Mouse (Mus musculus) CD4-positive, CD25-positive, alpha-beta regulatory T cell, adult 9 weeks (primary cell): ENCODE data around the gene Elof1. TPM values are rescaled to one million over a fixed set of nuclear protein-coding genes. Genes with fewer than 3 reads are reported as not detected.

Experiments
- polyA plus RNA-seq: library from polyadenylated mRNA; unstranded; fragments of 100-300 nt; shearing (Covaris generic); gene quantifications from one replicate; pipeline ENCODE4 v1.2.1, GENCODE M21; 2017

The Elof1 gene
- polyA plus RNA-seq = 103 TPM

GRCm38 (mm10) chr9:22116740-22117426, at the start of gene Elof1:
TSS of gene Elof1 (minus strand) at chr9:22117172.

GRCm38 (mm10) chr9:22156497-22157245, 39.7 kb upstream of the Elof1 start, which contains the start of gene Pigyl:
TSS of gene Pigyl (plus strand) at chr9:22156846.

DNA sequence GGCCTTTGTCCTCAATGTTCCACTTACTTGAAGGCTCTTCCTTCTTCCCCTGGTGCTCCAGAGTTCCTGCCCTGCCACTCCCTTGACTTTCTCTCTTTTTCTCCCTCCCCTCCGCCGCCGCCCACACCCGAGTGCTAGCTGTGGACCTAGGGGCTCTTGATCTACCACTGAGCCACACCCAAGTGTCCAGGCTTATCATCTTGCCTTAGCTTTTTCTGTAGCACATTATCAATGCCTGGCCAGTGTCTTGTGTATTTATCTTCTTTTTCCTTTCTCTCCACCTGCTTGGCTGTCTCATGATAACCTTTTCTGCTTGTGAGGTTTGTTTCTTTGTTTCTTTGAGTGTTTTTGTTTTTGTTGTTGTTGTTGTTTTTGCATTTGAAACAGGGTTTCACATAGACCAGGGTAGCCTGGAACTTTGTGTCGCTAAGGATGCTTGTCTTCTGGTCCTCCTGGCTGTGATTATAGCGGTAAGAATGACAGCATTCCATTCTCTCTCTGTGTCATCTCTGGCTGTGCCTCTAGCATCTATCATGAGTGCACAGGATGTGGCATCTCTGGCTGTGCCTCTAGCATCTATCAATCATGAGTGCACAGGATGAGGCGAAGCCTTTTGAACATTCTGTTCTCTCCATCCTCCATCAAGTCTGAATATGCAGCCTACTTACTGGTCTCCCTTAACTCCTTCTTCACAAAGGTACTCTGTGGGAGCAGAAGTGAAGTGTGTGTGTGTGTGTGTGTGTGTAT, 18.8 kb upstream of the Elof1 start, which contains the start of gene Acp5:
TSS of gene Acp5 (minus strand) at position 68 of the 747 bp plus-strand sequence.

GRCm38 (mm10) chr9:22098993-22099696, 17.8 kb downstream of the Elof1 start, which contains the start of gene Cnn1:
TSS of gene Cnn1 (plus strand) at chr9:22099216.

GRCm38 (mm10) chr9:22085022-22085834, 31.7 kb downstream of the Elof1 start, which contains the start of gene Ecsit:
TSS of gene Ecsit (minus strand) at chr9:22085438.

DNA sequence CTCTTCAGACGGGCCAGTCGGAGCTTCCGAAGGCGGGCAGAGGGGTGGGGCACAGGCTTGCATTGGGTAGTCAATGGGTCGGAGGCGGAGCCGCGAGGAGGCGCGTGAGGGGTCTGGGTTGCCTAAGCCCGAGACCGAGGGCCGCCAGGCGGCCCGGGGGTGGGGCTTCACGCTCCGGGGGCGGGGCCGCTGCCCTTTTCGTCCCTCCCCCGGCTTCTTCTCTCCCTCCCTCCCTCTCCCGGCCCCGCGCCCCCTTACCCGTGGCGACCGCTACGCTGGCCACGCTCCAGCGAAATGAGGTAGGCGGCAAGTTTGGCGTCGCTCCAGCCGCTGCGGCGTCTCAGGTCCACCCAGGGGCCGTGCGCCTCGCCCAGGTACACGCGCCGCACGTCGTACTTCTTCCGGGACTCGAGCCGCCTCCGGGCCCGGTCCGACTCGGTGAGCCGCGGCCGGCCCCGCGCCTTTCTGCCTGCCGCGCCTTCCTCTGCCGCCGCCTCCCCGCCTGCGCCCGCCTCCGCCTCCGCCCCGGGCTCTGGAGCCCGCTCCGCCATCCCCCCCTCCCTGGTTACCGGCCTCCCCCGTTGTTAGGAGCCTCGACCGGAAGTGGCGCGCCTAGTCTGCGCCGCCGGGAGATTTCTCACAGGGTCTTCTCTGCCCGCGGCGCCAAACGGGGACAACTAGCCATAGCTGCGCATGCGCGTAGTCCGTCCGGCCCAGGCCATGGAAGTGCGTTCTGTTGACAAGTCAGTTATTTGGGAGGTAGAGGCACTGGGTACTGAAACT, 46.0 kb downstream of the Elof1 start, which contains the start of the genes Gm49318 and Zfp653:
TSS of gene Gm49318 (minus strand) at position 469 of the 783 bp plus-strand sequence.
TSS of gene Zfp653 (minus strand) at position 586 of the 783 bp plus-strand sequence.

Other genes with a start within 250 kb of the Elof1 start
- 13.6 TPM for gene Rab3d, start 199.0 kb downstream of the Elof1 start, polyA plus RNA-seq
- 0.25 TPM for gene Ccdc159, start 189.7 kb downstream of the Elof1 start, polyA plus RNA-seq
- 4.0 TPM for gene Tmem205, start 189.6 kb downstream of the Elof1 start, polyA plus RNA-seq
- gene Plppr2, start 180.1 kb downstream of the Elof1 start, polyA plus RNA-seq = 1.1 TPM
- gene Swsap1, start 161.4 kb downstream of the Elof1 start, polyA plus RNA-seq = 6.5 TPM
- 0.51 TPM for gene Epor, start 153.7 kb downstream of the Elof1 start, polyA plus RNA-seq
- gene Rgl3, start 127.7 kb downstream of the Elof1 start, polyA plus RNA-seq = not detected
- gene Ccdc151, start 114.5 kb downstream of the Elof1 start, polyA plus RNA-seq = not detected
- 101 TPM for gene Prkcsh, start 114.4 kb downstream of the Elof1 start, polyA plus RNA-seq
- gene Elavl3, start 65.1 kb downstream of the Elof1 start, polyA plus RNA-seq = not detected
- not detected for gene Gm49318, start 45.9 kb downstream of the Elof1 start, polyA plus RNA-seq
- gene Zfp653, start 45.8 kb downstream of the Elof1 start, polyA plus RNA-seq = 5.5 TPM
- 58.0 TPM for gene Ecsit, start 31.7 kb downstream of the Elof1 start, polyA plus RNA-seq
- not detected for gene Cnn1, start 18.0 kb downstream of the Elof1 start, polyA plus RNA-seq
- 342 TPM for gene Acp5, start 18.5 kb upstream of the Elof1 start, polyA plus RNA-seq
- gene Pigyl, start 39.7 kb upstream of the Elof1 start, polyA plus RNA-seq = 54.8 TPM
- not detected for gene Zfp872, start 70.9 kb upstream of the Elof1 start, polyA plus RNA-seq
- 60.9 TPM for gene Zfp809, start 108.5 kb upstream of the Elof1 start, polyA plus RNA-seq
- 5.9 TPM for gene Zfp599, start 142.7 kb upstream of the Elof1 start, polyA plus RNA-seq
- gene Zfp810, start 190.5 kb upstream of the Elof1 start, polyA plus RNA-seq = 16.1 TPM